Mouse (Mus musculus) left cerebral cortex, postnatal 25 days (tissue): ENCODE results near the gene Tdpoz1. TPM values are rescaled to one million over a fixed set of nuclear protein-coding genes. Genes with fewer than 3 reads are reported as not detected.
"Not testable (repeated sequence)": the region's sequence is repeated elsewhere in the genome, so short reads cannot be mapped to it uniquely, and the experiment has no call there.

Experiments used
- DNase-seq, 2 experiments: peaks; one replicate each; pipeline ENCODE4 v3.0.0; 2022; ENCODE audit warnings: low spot score in 2 of 2, mixed read lengths in 1 of 2
- intact Hi-C: fragments of 180-260 bp; cut with DNase I; formaldehyde crosslinking; loops from one replicate; pipeline ENCODE4 v1.15.1; 2025
- total RNA-seq, 2 experiments: library from RNA; stranded (reverse); gene quantifications; 2 replicates each; pipeline ENCODE4 v1.2.3; 2021

Gene Tdpoz1
- total RNA-seq: not detected

DNA sequence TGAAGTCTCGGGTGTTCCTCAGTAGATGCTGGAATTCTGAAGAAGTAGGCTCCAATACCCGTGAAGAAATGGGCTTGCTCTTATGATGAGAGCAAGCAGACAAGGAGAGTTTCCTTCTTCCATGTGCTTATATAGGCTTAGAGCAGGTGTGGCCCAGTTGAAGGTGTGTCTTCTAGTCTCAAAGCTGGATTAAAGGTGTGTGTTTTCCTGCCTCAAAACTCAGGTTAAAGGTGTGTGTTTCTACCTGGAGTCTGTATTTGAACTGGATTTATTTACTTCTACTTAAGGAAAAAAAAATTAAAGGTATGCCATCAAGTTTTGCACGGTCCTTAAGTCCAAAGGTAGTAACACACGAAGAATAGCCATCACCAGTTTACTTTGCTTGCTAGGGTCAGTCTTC, at the start of gene Tdpoz1:
Gene Tdpoz1 (minus strand): TSS at position 101 of the 400 bp plus-strand sequence.
- DNase-seq, intact Hi-C loops: not testable (repeated sequence)

GRCm38 (mm10) chr3:93708969-93709637, 33.0 kb upstream of the Tdpoz1 start:
- DNase-seq, intact Hi-C loops: not testable (repeated sequence)

DNA sequence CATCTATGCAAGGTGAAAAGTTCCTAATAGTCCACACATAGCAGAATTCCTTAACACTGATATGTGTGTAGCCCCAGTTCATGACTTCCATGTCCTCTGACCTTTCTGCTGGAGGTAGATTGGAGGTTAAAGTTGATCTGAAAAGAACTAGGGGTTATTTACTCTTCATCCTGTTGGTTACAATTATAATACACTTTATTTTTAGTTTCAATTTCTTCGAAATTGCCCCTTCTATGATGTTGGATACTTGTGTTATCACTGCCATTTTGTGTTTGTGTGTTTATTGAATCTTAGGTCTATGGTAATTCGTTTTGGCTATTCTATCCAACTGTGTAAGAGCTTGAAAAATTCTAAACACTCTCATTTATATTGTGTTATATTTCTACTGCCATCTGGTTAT, 16.9 kb upstream of the Tdpoz1 start, which contains the start of gene Gm37596:
Gene Gm37596 (minus strand): TSS at position 101 of the 400 bp plus-strand sequence.
- intact Hi-C loops, DNase-seq: not testable (repeated sequence)

- intact Hi-C loops, DNase-seq: not testable (repeated sequence)
These were observed 5.2 kb downstream of the Tdpoz1 start for GRCm38 (mm10) chr3:93670805-93671503.

DNA sequence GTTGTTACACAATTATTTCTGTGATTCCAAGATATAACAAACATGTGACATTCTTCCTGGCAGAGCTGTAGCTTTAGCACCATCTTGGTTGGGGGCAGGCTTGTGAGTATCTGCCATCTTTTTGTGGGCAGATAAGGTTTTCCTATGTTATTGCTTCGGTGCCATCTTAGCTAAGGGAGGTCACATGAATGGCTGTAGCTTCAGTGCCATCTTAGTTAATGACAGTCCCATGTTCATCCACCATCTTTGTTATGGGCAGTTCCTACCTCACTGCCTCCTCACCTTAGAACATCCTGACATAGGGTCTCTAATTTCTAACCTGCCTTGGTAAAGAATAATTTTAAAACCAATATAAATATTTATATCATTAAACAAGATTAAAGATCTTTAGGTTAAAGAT, 21.9 kb downstream of the Tdpoz1 start:
- no peak for DNase-seq
- intact Hi-C loops: no loop called here

DNA sequence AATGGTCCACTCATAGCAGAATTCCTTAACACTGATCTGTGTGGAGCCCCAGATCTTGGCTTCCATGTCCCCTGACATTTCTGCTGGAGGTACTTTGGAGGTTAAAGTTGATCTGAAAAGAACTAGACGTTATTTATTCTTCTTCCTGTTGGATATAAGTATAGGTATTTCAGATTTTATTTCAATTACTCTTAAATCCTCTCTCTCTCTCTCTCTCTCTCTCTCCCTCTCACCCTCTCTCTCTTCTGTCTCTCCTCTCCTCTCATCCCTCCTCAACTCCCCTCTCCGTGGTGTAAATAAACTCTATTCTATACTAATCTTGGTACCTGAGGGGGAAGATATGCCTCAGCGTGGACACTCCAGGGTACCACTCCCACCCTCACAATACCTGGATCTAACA, 23.5 kb downstream of the Tdpoz1 start, which contains the start of gene Tdpoz2:
Gene Tdpoz2 (minus strand): TSS at position 101 of the 400 bp plus-strand sequence.
- intact Hi-C loops: no loop called here
- no peak for DNase-seq

DNA sequence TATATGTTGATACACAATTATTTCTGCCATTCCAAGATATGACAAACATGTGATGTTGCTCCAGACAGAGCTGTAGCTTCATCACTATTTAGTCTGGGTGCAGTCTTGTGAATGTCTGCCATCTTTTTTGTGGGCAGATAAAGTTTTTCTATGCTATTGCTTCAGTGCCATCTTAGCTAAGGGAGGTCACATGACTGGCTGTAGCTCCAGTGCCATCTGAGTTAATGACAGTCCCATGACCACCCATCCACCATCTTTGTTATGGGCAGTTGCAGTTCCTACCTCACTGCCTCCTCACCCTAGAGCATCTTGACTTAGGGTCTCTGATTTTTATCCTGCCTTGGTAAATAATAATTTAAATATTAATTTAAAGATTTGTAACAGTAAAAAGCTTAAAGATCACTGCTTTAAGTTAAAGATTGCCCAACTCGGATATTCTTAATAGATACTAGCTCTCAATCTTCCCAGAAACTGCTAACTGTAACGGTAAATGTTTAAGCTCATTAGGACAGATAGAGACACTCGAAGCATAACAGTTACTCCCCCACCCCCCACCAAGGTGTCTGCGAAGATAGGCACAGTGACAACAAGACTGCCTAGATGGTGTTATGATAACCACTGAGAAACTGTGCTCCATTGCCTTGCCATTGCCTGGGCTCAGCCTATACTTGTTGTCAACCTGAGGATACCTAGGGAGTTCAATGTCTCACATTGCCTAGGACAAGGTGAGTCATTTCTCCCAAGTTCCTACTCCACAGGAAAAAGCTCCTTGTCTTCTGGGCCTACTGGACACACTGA, 45.0 kb downstream of the Tdpoz1 start:
- intact Hi-C loops, DNase-seq: not testable (repeated sequence)

Other genes starting within 250 kb of the Tdpoz1 start
- 1 to 10 TPM; 1.1 to 1.5 TPM for gene Tchh, start 234.0 kb downstream of the Tdpoz1 start, total RNA-seq
- gene Tchhl1, start 207.6 kb downstream of the Tdpoz1 start, total RNA-seq: not detected
- gene S100a11, start 155.8 kb downstream of the Tdpoz1 start, total RNA-seq: 10 to 100 TPM in 1 of 2 experiments, 1 to 10 TPM in 1; 8.3 to 11.3 TPM
- gene S100a10, start 121.2 kb downstream of the Tdpoz1 start, total RNA-seq: 10 to 100 TPM; 35.9 to 41.5 TPM
- not detected for gene Tdpoz2, start 23.6 kb downstream of the Tdpoz1 start, total RNA-seq
- not detected for gene Gm37596, start 16.8 kb upstream of the Tdpoz1 start, total RNA-seq
- gene Gm5773, start 96.7 kb upstream of the Tdpoz1 start, total RNA-seq: not detected
- gene Tdpoz4, start 120.1 kb upstream of the Tdpoz1 start, total RNA-seq: not detected
- gene Tdpoz3, start 149.7 kb upstream of the Tdpoz1 start, total RNA-seq: not detected